Mouse (Mus musculus) embryonic facial prominence, embryonic 15.5 days (tissue): ENCODE data around the gene Bcorl1. TPM values are rescaled to one million over a fixed set of nuclear protein-coding genes. Genes with fewer than 3 reads are reported as not detected.

Source experiments
- ATAC-seq: fragments of 200-750 bp; cut with Nextera tagmentation; 2 replicates; pipeline ENCODE4 v1.8.0; 2017; ENCODE audit warnings: low read depth, moderate TSS enrichment; ENCODE audit not compliant: insufficient number of reproducible peaks, low FRiP score, low TSS enrichment
- H3K27ac ChIP-seq: fragments of 300-500 bp; sonication (generic); replicated peaks from 2 replicates; pipeline ENCODE4 v1.5.1; 2015; ENCODE audit warnings: mild to moderate bottlenecking, inconsistent platforms
- H3K27me3 ChIP-seq: fragments of 300-500 bp; sonication (generic); 2 replicates; pipeline ENCODE4 v1.6.1; 2015; ENCODE audit warnings: inconsistent platforms
- H3K36me3 ChIP-seq: fragments of 300-500 bp; sonication (generic); 2 replicates; pipeline ENCODE4 v1.6.1; 2015; ENCODE audit warnings: mild to moderate bottlenecking, inconsistent platforms
- H3K4me1 ChIP-seq: fragments of 300-500 bp; sonication (generic); 2 replicates; pipeline ENCODE4 v1.6.1; 2015; ENCODE audit warnings: inconsistent platforms
- H3K4me2 ChIP-seq: fragments of 300-500 bp; sonication (generic); replicated peaks from 2 replicates; pipeline ENCODE4 v1.6.1; 2015; ENCODE audit warnings: mild to moderate bottlenecking, inconsistent platforms
- H3K4me3 ChIP-seq: fragments of 300-500 bp; sonication (generic); replicated peaks from 2 replicates; pipeline ENCODE4 v1.5.1; 2015; ENCODE audit warnings: mild to moderate bottlenecking, inconsistent platforms
- H3K9ac ChIP-seq: fragments of 300-500 bp; sonication (generic); 2 replicates; pipeline ENCODE4 v1.6.1; 2015; ENCODE audit warnings: inconsistent platforms
- H3K9me3 ChIP-seq: fragments of 300-500 bp; sonication (generic); replicated peaks from 2 replicates; pipeline ENCODE4 v1.6.1; 2016; ENCODE audit warnings: inconsistent platforms
- WGBS: fragments of 180-500 bp; shearing (Covaris S2); methylation state at CpG from one replicate; pipeline ENCODE4 v1.1.7; 2015; 5-methylcytosine and 5-hydroxymethylcytosine counted together
- polyA plus RNA-seq: library from polyadenylated mRNA; unstranded; fragments of >200 nt; fragmentation: Nextera tagmentation; extraction: Ambion mirVana; gene quantifications from 2 replicates; pipeline ENCODE4 v1.2.1, GENCODE M21; 2015

The Bcorl1 gene
- polyA plus RNA-seq: 5.3 and 5.5 TPM in 2 replicates

DNA sequence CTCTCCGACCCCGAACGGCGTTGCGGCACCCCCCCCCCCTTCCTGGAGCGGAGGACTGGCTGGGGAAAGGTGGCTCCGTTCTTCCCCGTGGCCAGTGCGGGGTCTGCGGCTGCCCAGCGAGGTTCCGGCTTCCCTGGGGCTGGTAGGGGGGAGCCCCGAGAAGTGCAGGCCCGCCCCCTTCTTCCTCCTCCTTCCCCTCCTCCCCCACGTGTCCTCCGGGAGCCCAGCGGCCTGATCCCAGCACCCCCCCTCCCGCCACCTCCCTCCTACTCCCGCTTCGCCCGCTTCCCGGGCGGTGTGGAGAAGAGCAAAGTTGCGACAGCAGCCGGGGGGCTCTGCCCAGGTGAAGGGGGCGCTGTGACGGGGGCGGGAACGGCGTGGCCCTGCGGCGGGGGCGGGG lies at the start of gene Bcorl1:
Gene Bcorl1, plus strand, starts transcription at position 218 of the 400 bp plus-strand sequence.
- Histone ChIP-seq H3K9ac (peak within 1 kb of the TSS; percentile 31), H3K36me3 (no peaks in the 10 kb centered on the region), H3K27ac (peak within 1 kb of the TSS; percentile 65), H3K9me3 (no peaks in the 10 kb centered on the region), H3K4me1 (0 out of 2 replicates have a peak, but pooled peaks cover 5% of the 10 kb centered on the region), H3K4me3 (peak within 1 kb of the TSS; percentile 56), H3K4me2 (peak within 1 kb of the TSS; percentile 62), H3K27me3 (no peaks in the 10 kb centered on the region)
- ATAC-seq: peak; percentile 22; the same call in 1 of the 2 replicates
- WGBS: 16% methylated on average over 27 of the region's 33 CpGs

DNA sequence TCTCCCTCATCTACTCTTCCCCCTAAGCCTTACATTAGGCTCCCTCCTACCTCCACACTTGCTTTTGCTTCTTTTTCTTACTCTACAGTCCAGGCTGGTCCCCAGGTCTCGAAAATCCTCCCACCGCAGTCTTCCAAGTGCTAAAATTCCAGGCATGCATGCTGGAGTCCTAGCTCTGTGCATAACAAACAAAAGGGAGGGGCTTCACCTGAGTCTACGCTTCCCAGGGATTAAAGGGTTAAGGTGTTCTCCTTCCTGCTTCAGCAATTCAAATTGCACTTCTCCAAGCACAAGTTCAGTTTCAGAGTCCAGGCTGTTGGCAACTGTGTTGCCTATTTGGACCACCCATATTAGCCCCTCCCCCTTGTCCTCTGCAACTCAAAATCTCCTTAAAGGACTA lies 49.7 kb upstream of the Bcorl1 start:
- no peak overlapping the region for H3K9ac ChIP-seq

DNA sequence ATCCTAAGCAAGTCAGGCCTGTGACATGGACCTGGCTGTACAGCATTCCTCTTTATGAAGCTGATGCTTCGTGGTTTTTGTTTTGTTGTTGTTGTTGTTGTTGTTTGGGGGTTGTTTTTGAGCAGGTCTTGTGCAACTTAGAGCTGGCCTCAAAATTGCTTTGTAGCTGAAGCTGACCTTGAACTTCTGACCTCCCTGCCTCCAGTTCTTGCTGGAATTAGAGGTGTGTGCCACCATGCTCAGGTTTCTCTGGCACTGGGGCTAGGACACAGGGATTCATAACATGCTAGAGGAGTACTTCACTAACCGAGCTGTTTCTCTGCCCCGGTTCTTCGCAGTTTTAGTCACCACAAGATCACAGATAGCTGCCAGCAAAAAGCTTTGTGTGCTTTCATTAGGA lies 35.8 kb upstream of the Bcorl1 start:
- no peaks in the 10 kb centered on the region for H3K4me1 ChIP-seq
- no peaks in the 10 kb centered on the region for H3K9me3 ChIP-seq
- H3K4me2 ChIP-seq: no peak overlapping the region
- ATAC-seq: no peak
- H3K36me3 ChIP-seq: no peaks in the 10 kb centered on the region
- WGBS: 71% methylated on average over 4 of the region's 4 CpGs
- H3K27ac ChIP-seq: no peak overlapping the region
- H3K4me3 ChIP-seq: no peak overlapping the region
- no peaks in the 10 kb centered on the region for H3K27me3 ChIP-seq
- H3K9ac ChIP-seq: no peak overlapping the region

More for the DNA sequence above, 49.7 kb upstream of the Bcorl1 start:
- peaks cover 2% of the 10 kb centered on the region; the same call in 1 of the 2 replicates for H3K27me3 ChIP-seq
- no peaks in the 10 kb centered on the region for H3K36me3 ChIP-seq
- no peaks in the 10 kb centered on the region for H3K4me1 ChIP-seq
- WGBS: 36% methylated on average over 3 of the region's 3 CpGs
- no peak for ATAC-seq
- no peak overlapping the region for H3K4me3 ChIP-seq
- no peaks in the 10 kb centered on the region for H3K9me3 ChIP-seq
- H3K4me2 ChIP-seq: no peak overlapping the region
- H3K27ac ChIP-seq: no peak overlapping the region

DNA sequence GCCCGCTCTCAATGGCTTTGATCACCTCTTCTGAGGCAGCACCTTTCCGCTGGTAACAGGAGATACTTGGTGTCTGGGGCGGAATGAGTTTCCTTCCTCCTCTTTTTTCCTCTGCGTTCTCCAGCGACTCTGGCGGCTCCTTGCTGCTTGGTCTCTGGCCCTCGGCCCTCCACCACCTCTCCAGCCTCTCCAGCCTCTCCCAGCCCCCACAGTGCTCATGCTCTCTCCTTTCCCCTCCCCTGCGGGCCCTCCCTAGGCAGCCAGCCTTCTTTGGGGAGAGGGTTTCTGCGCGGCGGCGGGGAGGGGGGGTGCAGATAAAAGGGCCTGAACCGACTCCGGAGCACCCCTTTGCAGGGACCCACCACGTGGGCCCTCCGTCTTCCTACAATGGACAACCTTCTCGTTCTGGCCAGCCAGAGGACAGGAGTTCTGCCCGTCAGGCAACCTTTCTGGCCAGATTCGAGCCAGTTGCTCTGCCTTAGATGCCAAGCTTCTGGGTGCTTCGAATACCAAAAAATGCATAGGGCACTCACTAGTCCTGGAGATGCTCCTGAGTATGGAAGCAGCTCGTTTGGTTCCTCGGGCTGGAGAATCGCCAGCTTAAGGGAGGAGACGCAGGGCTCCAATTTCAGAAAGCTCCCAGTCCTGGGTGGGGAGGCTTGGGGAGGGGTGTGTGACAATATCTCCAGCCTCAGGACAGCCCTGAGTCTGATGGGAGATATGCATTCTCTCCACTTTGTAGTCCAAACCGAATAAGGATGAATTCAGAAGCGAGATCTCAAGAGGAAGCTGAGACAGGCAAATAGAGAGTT lies 30.2 kb upstream of the Bcorl1 start:
- ATAC-seq: no peak
- Histone ChIP-seq H3K36me3 (no peaks in the 10 kb centered on the region), H3K27ac (no peak overlapping the region), H3K27me3 (peaks cover 3% of the 10 kb centered on the region; the same call in 1 of the 2 replicates), H3K4me2 (peak overlapping the region; percentile 43), H3K9me3 (no peaks in the 10 kb centered on the region), H3K4me1 (0 out of 2 replicates have a peak, but pooled peaks cover 6% of the 10 kb centered on the region), H3K4me3 (peak overlapping the region; percentile 16), H3K9ac (no peak overlapping the region)
- 21% methylated on average over 25 of the region's 26 CpGs for WGBS

DNA sequence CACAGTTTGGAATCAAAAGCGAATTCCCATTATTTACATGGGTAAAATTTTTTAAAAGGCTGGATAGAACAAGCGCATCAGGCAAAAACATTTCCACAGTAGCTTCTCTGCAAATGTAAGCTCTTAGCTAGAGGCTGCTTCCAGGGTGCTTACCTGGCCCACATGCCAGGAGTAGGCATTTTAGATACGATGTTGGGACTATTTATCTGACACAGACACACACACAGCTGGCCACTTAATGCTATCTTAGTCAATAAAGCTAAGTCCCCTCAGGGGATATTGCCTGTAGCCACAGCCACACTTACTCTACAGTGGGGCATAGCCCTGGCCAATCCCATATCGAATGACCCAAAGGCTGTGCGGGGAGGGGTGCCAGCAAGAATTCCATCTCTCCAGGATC lies 29.4 kb upstream of the Bcorl1 start:
- 69% methylated on average over 5 of the region's 5 CpGs for WGBS
- Histone ChIP-seq H3K27ac (no peak overlapping the region), H3K36me3 (no peaks in the 10 kb centered on the region), H3K4me2 (no peak overlapping the region), H3K4me1 (0 out of 2 replicates have a peak, but pooled peaks cover 6% of the 10 kb centered on the region), H3K27me3 (peaks cover 5% of the 10 kb centered on the region; the same call in 1 of the 2 replicates), H3K4me3 (no peak overlapping the region), H3K9ac (no peak overlapping the region), H3K9me3 (no peaks in the 10 kb centered on the region)
- ATAC-seq: no peak

DNA sequence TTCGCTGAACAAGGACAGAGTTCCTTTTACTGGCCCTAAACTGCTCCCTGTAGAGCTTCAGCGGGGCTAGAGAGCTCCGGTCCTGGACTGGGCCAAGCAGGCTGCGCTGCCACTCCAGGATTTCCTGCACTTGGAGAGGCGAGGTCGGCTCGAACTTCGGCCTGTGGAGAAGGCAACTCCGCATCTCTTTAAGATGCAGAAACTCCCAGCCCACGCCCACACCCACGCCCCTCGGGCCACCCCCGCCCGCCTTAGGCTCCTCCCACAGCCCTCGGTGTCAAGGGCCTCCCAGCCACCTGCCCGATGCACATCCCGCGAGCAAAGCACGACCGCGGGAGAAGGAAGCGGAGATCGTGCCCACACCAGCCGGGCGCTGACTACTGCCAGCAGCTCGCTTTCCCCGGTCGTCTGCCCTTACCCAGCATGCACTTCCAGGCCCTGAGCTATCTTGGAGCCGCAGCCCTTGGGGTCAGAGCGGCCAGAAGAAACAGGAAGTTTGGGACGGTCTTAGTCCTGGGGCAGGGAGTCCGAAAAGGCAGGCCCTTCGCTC lies 26.6 kb upstream of the Bcorl1 start:
- ATAC-seq: peak; percentile 67
- Histone ChIP-seq H3K9me3 (no peaks in the 10 kb centered on the region), H3K4me3 (peak overlapping the region; percentile 44), H3K27me3 (peaks cover 6% of the 10 kb centered on the region; the same call in 1 of the 2 replicates), H3K4me2 (peak overlapping the region; percentile 54), H3K4me1 (0 out of 2 replicates have a peak, but pooled peaks cover 6% of the 10 kb centered on the region), H3K27ac (no peak overlapping the region), H3K9ac (no peak overlapping the region), H3K36me3 (no peaks in the 10 kb centered on the region)
- 21% methylated on average over 31 of the region's 33 CpGs for WGBS

DNA sequence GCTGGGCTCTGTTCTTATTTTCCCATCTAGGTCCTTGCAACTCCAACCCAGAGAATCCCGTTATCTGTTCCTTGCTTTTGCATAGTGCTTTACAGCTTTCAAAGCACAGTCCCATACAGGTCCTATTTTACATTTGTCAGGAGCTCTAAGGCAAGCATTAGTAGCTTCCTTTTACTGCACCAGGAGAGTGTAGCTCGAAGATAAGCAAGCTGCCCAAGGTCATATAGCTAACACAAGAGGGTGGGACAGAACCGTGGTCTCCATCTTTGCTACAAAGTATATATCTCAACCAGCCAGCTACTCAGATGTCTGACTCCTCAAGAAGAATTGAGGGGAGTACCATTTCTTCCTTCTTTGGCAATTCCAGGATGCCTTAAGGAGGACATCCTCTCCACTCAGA lies 23.7 kb upstream of the Bcorl1 start:
- no peak overlapping the region for H3K9ac ChIP-seq
- H3K4me2 ChIP-seq: no peak overlapping the region
- no peaks in the 10 kb centered on the region for H3K9me3 ChIP-seq
- ATAC-seq: no peak
- peaks cover 3% of the 10 kb centered on the region; the same call in 1 of the 2 replicates for H3K27me3 ChIP-seq
- H3K4me3 ChIP-seq: no peak overlapping the region
- 0 out of 2 replicates have a peak, but pooled peaks cover 3% of the 10 kb centered on the region for H3K4me1 ChIP-seq
- WGBS: 55% methylated on average over 3 of the region's 3 CpGs
- no peaks in the 10 kb centered on the region for H3K36me3 ChIP-seq
- no peak overlapping the region for H3K27ac ChIP-seq

DNA sequence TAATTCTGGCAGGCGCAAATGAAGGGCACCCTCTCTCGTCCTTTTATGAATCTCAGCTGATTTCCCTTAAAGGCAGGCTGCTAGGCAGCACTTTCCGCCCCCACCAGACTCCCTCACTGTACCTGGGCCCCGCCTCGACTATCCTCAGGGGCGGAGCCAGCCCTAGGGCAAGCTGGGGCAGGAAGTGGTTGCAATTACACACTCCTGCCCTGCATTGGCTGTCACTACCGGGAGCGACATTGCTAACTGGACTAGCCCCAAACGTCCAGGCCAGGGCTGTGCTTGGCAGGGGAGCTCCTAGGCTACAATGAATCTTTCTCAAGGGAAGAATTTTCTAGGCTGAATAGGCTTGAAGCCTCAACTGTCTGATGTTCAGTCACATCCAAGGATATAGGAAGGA lies 23.0 kb upstream of the Bcorl1 start:
- H3K4me1 ChIP-seq: 0 out of 2 replicates have a peak, but pooled peaks cover 3% of the 10 kb centered on the region
- H3K4me2 ChIP-seq: no peak overlapping the region
- no peaks in the 10 kb centered on the region for H3K36me3 ChIP-seq
- peaks cover 3% of the 10 kb centered on the region; the same call in 1 of the 2 replicates for H3K27me3 ChIP-seq
- H3K9me3 ChIP-seq: no peaks in the 10 kb centered on the region
- no peak overlapping the region for H3K27ac ChIP-seq
- ATAC-seq: no peak
- 15% methylated on average over 9 of the region's 9 CpGs for WGBS
- H3K4me3 ChIP-seq: no peak overlapping the region
- no peak overlapping the region for H3K9ac ChIP-seq

DNA sequence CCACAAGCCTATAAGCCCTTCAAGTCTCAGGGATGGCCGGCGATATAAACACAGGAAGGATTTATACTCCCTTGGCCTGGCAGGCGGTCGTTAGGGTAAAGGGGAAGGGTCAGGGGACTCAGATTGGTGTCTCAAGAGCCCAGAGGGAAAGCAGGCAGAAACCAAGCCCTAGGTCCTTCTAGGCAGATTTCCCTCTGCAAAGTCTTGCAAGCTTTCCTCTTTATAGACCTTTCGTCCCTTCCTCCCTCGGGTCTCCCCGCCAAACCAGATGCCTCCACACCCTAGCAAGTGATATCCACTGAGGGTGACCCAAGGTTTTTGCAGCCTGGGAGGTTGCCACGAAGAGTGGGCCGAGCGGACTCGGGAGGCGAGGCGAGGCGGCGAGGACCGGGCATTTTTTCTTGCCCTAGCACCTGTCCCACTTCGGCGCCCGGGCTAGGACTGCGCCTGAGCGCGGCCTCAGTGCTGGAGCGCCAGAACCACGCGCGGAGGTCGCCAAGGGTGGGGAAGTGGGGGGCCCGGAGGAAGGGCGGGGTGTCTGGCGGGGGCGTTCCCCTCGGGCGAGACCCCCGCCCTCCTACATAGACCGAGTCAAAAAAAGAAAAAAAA lies 613 bp upstream of the Bcorl1 start:
- no peak overlapping the region for H3K9ac ChIP-seq
- H3K4me3 ChIP-seq: peak overlapping the region; percentile 56
- no peak overlapping the region for H3K27ac ChIP-seq
- H3K27me3 ChIP-seq: no peaks in the 10 kb centered on the region
- no peaks in the 10 kb centered on the region for H3K9me3 ChIP-seq
- H3K4me1 ChIP-seq: 0 out of 2 replicates have a peak, but pooled peaks cover 5% of the 10 kb centered on the region
- H3K4me2 ChIP-seq: peak overlapping the region; percentile 62
- WGBS: 9% methylated on average over 28 of the region's 35 CpGs
- ATAC-seq: no peak
- H3K36me3 ChIP-seq: no peaks in the 10 kb centered on the region

DNA sequence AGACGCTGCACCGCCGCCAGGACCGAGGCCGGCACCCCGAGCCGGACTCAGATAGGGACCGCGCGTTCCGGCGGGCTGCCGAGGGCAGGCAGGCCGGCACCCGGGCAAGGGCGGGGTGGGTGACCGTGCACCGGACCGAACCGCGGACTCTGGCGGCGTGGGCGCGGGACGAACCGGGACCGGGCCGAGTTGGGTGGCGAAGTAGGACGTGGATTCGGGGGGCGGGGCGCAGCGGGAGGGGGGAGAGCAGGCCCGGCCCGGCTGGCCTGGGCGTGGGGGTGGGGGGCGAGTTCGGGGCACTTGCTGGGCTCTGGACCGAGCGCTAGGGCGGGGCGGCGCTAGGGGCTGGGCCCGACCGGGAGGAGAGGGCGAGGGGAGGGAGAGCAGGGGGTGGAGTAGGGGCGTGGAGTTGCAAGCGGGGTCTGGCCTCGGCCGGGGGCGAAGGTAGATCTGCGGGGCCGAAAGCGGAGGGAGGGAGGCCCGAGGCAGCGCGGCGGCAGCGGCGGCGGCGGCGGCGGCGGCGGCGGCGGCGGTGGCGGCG lies 533 bp downstream of the Bcorl1 start:
- Histone ChIP-seq H3K27ac (peak overlapping the region; percentile 65), H3K9ac (peak overlapping the region; percentile 31), H3K36me3 (no peaks in the 10 kb centered on the region), H3K4me1 (0 out of 2 replicates have a peak, but pooled peaks cover 5% of the 10 kb centered on the region), H3K4me3 (peak overlapping the region; percentile 56), H3K9me3 (no peaks in the 10 kb centered on the region), H3K4me2 (peak overlapping the region; percentile 62), H3K27me3 (no peaks in the 10 kb centered on the region)
- peak; percentile 58 for ATAC-seq
- 18% methylated on average over 23 of the region's 73 CpGs for WGBS

DNA sequence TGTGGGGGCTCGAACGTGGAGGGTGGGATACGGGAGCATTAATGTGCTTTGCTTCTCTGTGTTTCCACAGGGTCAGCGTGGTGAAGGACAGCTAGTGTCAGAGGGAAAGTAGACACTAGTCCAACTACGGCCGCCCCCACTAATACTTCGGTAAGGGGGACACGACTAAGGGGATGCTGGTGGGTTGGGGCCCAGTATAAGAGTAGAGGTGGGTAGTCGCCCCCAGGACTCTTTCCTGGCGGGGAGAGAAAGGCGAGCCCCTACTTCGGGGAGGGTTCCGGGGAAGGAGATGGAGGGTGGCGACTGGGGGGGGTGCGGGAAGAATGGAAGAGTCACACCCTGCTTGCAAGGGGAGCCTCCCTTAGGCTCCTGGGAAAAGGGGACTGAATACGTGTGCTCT lies 1.6 kb downstream of the Bcorl1 start:
- Histone ChIP-seq H3K27ac (no peak overlapping the region), H3K9me3 (no peaks in the 10 kb centered on the region), H3K9ac (no peak overlapping the region), H3K4me1 (0 out of 2 replicates have a peak, but pooled peaks cover 5% of the 10 kb centered on the region), H3K27me3 (no peaks in the 10 kb centered on the region), H3K4me2 (peak overlapping the region; percentile 62), H3K36me3 (no peaks in the 10 kb centered on the region), H3K4me3 (peak overlapping the region; percentile 56)
- WGBS: 15% methylated on average over 16 of the region's 16 CpGs
- no peak for ATAC-seq
